Mouse (Mus musculus) CH12.LX (cell line): Measurements from ENCODE around the gene Pot1b. TPM values are rescaled to one million over a fixed set of nuclear protein-coding genes. Genes with fewer than 3 reads are reported as not detected.

ENCODE experiments used
- DNase-seq: peaks from one replicate; pipeline ENCODE4 v3.0.0-alpha.2; 2013; ENCODE audit errors: extremely low read depth
- H3K27ac ChIP-seq: 2 replicates; pipeline ENCODE4 v1.5.1; 2012; ENCODE audit warnings: low read depth, mild to moderate bottlenecking, control low read depth, moderate library complexity; ENCODE audit not compliant: insufficient read depth
- H3K27me3 ChIP-seq: replicated peaks from 2 replicates; pipeline ENCODE3; 2012; ENCODE audit warnings: inconsistent platforms
- H3K36me3 ChIP-seq, 2 experiments: replicated peaks in 1 of 2; 2 replicates each; pipeline versions ENCODE3 to v1.6.1; 2012; ENCODE audit warnings: inconsistent platforms in 1 of 2, low read length in 1 of 2, mild to moderate bottlenecking in 1 of 2, mixed read lengths in 1 of 2, moderate library complexity in 1 of 2; ENCODE audit not compliant: control insufficient read depth in 1 of 2, insufficient read depth in 1 of 2
- H3K4me1 ChIP-seq, 2 experiments: 2 replicates each; pipeline ENCODE4 v1.6.1; 2012; ENCODE audit warnings: inconsistent platforms in 1 of 2, moderate library complexity in 1 of 2; ENCODE audit not compliant: insufficient read depth in 2 of 2, control insufficient read depth in 1 of 2
- H3K4me2 ChIP-seq: 2 replicates; pipeline ENCODE4 v1.6.1; 2012; ENCODE audit warnings: low read depth, mild to moderate bottlenecking, control low read depth; ENCODE audit not compliant: poor library complexity, insufficient read depth, severe bottlenecking
- H3K4me3 ChIP-seq, 3 experiments: fragments of 150-350 bp in 1 of 3; sonication (generic) in 1 of 3; replicated peaks in 1 of 3; 2 replicates each; pipeline versions ENCODE3 to v1.5.1; 2011 to 2012; ENCODE audit warnings: low read depth in 2 of 3, low read length in 2 of 3, mild to moderate bottlenecking in 2 of 3, moderate library complexity in 2 of 3, control low read depth in 1 of 3, improper control_type of control experiment in 1 of 3, inconsistent platforms in 1 of 3, mixed read lengths in 1 of 3; ENCODE audit not compliant: poor library complexity in 1 of 3
- H3K79me2 ChIP-seq: replicated peaks from 2 replicates; pipeline ENCODE4 v1.6.1; 2012; ENCODE audit warnings: mild to moderate bottlenecking, moderate library complexity; ENCODE audit not compliant: control insufficient read depth, poor library complexity, insufficient read depth, severe bottlenecking; ENCODE audit errors: extremely low read depth
- H3K9ac ChIP-seq: 2 replicates; pipeline ENCODE4 v1.6.1; 2012; ENCODE audit warnings: low read depth, mild to moderate bottlenecking, control low read depth, moderate library complexity; ENCODE audit not compliant: insufficient read depth
- H3K9me3 ChIP-seq: replicated peaks from 2 replicates; pipeline ENCODE3; 2012; ENCODE audit warnings: low read length, inconsistent platforms, mixed read lengths
- CHD2 ChIP-seq: IDR thresholded peaks from 2 replicates; pipeline ENCODE4 v1.6.1; 2011; ENCODE audit warnings: low read length, improper control_type of control experiment
- CTCF ChIP-seq, 2 experiments: IDR thresholded peaks in 1 of 2; conservative IDR thresholded peaks in 1 of 2; 2 replicates each; pipeline ENCODE4 v1.5.1; 2011 to 2012; ENCODE audit warnings: low read depth in 2 of 2, low read length in 2 of 2, improper control_type of control experiment in 1 of 2, inconsistent platforms in 1 of 2, mild to moderate bottlenecking in 1 of 2, moderate library complexity in 1 of 2
- E2F4 ChIP-seq: IDR thresholded peaks from 2 replicates; pipeline ENCODE4 v1.6.1; 2011; ENCODE audit warnings: low read depth, low read length, improper control_type of control experiment; ENCODE audit not compliant: insufficient replicate concordance
- EP300 ChIP-seq: IDR thresholded peaks from 2 replicates; pipeline ENCODE4 v1.6.1; 2011; ENCODE audit warnings: low read length, improper control_type of control experiment
- ETS1 ChIP-seq: conservative IDR thresholded peaks from 2 replicates; pipeline ENCODE4 v1.6.1; 2012; ENCODE audit warnings: low read depth, mild to moderate bottlenecking, inconsistent platforms, low read length, improper control_type of control experiment, moderate library complexity
- GABPA ChIP-seq: IDR thresholded peaks from 2 replicates; pipeline ENCODE4 v1.6.1; 2012; ENCODE audit warnings: low read depth, low read length, improper control_type of control experiment, inconsistent platforms; ENCODE audit not compliant: insufficient replicate concordance
- IRF4 ChIP-seq: IDR thresholded peaks from 2 replicates; pipeline ENCODE4 v1.6.1; 2014; ENCODE audit warnings: low read depth, mild to moderate bottlenecking, inconsistent platforms, low read length, improper control_type of control experiment
- JUND ChIP-seq: conservative IDR thresholded peaks from 2 replicates; pipeline ENCODE4 v1.6.1; 2011; ENCODE audit warnings: low read depth, low read length, improper control_type of control experiment
- KAT2A ChIP-seq: IDR thresholded peaks from 2 replicates; pipeline ENCODE4 v1.6.1; 2012; ENCODE audit warnings: low read length, improper control_type of control experiment, inconsistent platforms; ENCODE audit not compliant: insufficient replicate concordance
- MAFK ChIP-seq: IDR thresholded peaks from 2 replicates; pipeline ENCODE4 v1.6.1; 2011; ENCODE audit warnings: low read length, improper control_type of control experiment; ENCODE audit not compliant: insufficient replicate concordance
- MAZ ChIP-seq: IDR thresholded peaks from 2 replicates; pipeline ENCODE4 v1.6.1; 2012; ENCODE audit warnings: low read depth, mild to moderate bottlenecking, inconsistent platforms, low read length, improper control_type of control experiment, moderate library complexity
- MEF2A ChIP-seq: IDR thresholded peaks from 2 replicates; pipeline ENCODE4 v1.6.1; 2014; ENCODE audit warnings: low read depth, mild to moderate bottlenecking, inconsistent platforms, low read length, improper control_type of control experiment, borderline replicate concordance
- RCOR1 ChIP-seq: conservative IDR thresholded peaks from 2 replicates; pipeline ENCODE4 v1.6.1; 2012; ENCODE audit warnings: low read depth, mild to moderate bottlenecking, inconsistent platforms, low read length, improper control_type of control experiment
- TBP ChIP-seq: conservative IDR thresholded peaks from 2 replicates; pipeline ENCODE4 v1.6.1; 2011; ENCODE audit warnings: low read depth, low read length, improper control_type of control experiment
- USF1 ChIP-seq: IDR thresholded peaks from 2 replicates; pipeline ENCODE4 v1.6.1; 2014; ENCODE audit warnings: low read depth, mild to moderate bottlenecking, inconsistent platforms, low read length, improper control_type of control experiment
- ZMIZ1 ChIP-seq: IDR thresholded peaks from 2 replicates; pipeline ENCODE4 v1.6.1; 2012; ENCODE audit warnings: low read depth, mild to moderate bottlenecking, inconsistent platforms, low read length, improper control_type of control experiment
- dilution Hi-C: fragments of 300-500 bp; cut with MboI; formaldehyde crosslinking; loops from 2 replicates; pipeline ENCODE4 v1.14.3; 2020; ENCODE audit warnings: low sequenced_read_pairs; ENCODE audit not compliant: extremely low pct_unique_long_range_greater_than_20kb, extremely low pct_ligation_motif_present
- in situ Hi-C: fragments of 300-500 bp; cut with MboI; formaldehyde crosslinking; loops from 3 replicates; pipeline ENCODE4 v1.14.3; 2019; ENCODE audit warnings: low sequenced_read_pairs, low pct_ligation_motif_present, low pct_unique_long_range_greater_than_20kb, mixed read lengths
- polyA plus RNA-seq: library from polyadenylated mRNA; unstranded; fragments of >175 nt; gene quantifications from 2 replicates; pipeline ENCODE4 v1.2.1, GENCODE M21; 2012; ENCODE audit warnings: low read depth; ENCODE audit not compliant: insufficient read length
- total RNA-seq, 2 experiments: library from RNA; depleted of rRNA; stranded (reverse); fragments of 300-350 nt in 1 of 2; fragments of >200 nt in 1 of 2; gene quantifications; 2 replicates each; pipeline ENCODE4 v1.2.3; 2012 to 2014

Gene Pot1b
- total and polyA plus RNA-seq, 3 experiments, result 5.9 to 8.5 (median 8.2) TPM

GRCm38 (mm10) chr17:55751170-55751569 is 38.7 kb upstream of the Pot1b start:
- no peaks in the 10 kb centered on the region for H3K4me1 ChIP-seq
- H3K9me3 ChIP-seq, result no peaks in the 10 kb centered on the region
- no peak overlapping the region for H3K9ac ChIP-seq
- no peak overlapping the region for H3K27ac ChIP-seq
- no peaks in the 10 kb centered on the region for H3K79me2 ChIP-seq
- DNase-seq, result no peak
- H3K27me3 ChIP-seq, result peaks cover 5% of the 10 kb centered on the region
- no peaks in the 10 kb centered on the region for H3K36me3 ChIP-seq
- TF ChIP-seq USF1 (no peak), RCOR1 (no peak), CTCF (conservative IDR thresholded peaks at IDR 0.05 in 1 of 2, IDR thresholded peaks at IDR 0.05 in 1 of 2; ENCODE audit: low read depth in 2 of 2, low read length in 2 of 2) (no peak), E2F4 (no peak), JUND (no peak), MAZ (no peak), ZMIZ1 (no peak), ETS1 (no peak), CHD2 (no peak), EP300 (no peak), IRF4 (no peak)
- in situ Hi-C loops (no loop called here), dilution Hi-C loops (no loop called here)
- H3K4me2 ChIP-seq, result no peak overlapping the region; the same call in 1 of the 2 replicates
- no peak overlapping the region for H3K4me3 ChIP-seq

GRCm38 (mm10) chr17:55749786-55750185 is 37.4 kb upstream of the Pot1b start, which contains the start of gene Adgre4:
TSS of gene Adgre4 (plus strand) at chr17:55749984.
- no peak within 1 kb of the TSS for H3K4me3 ChIP-seq
- no peak within 1 kb of the TSS for H3K27ac ChIP-seq
- H3K9ac ChIP-seq, result no peak within 1 kb of the TSS
- no peaks in the 10 kb centered on the region for H3K36me3 ChIP-seq
- no peaks in the 10 kb centered on the region for H3K9me3 ChIP-seq
- H3K27me3 ChIP-seq, result peaks cover 5% of the 10 kb centered on the region
- no peaks in the 10 kb centered on the region for H3K4me1 ChIP-seq
- dilution Hi-C loops, result no loop called here
- no peak for TF ChIP-seq GABPA
- no peak for TF ChIP-seq MAZ
- TF ChIP-seq ETS1, result no peak
- no peak for TF ChIP-seq E2F4
- no peak for TF ChIP-seq CTCF (conservative IDR thresholded peaks at IDR 0.05 in 1 of 2, IDR thresholded peaks at IDR 0.05 in 1 of 2; ENCODE audit: low read depth in 2 of 2, low read length in 2 of 2)
- TF ChIP-seq KAT2A, result no peak
- no peak for TF ChIP-seq MEF2A
- no peak for TF ChIP-seq CHD2
- no peak for TF ChIP-seq MAFK
- TF ChIP-seq TBP, result no peak
- no peak for TF ChIP-seq IRF4
- TF ChIP-seq, all 38 proteins: peak for 0
- H3K79me2 ChIP-seq, result no peaks in the 10 kb centered on the region
- in situ Hi-C loops, result no loop called here
- DNase-seq, result no peak
- H3K4me2 ChIP-seq, result no peak within 1 kb of the TSS
